In genomic region chr10:42761901-42762669, GRCm38 (mm10) we compare ENCODE assay signal across 8 mouse cellular contexts. TPM values are rescaled to one million over a fixed set of nuclear protein-coding genes. Genes with fewer than 3 reads are reported as not detected.
DNase-seq lines count a peak whose midpoint lies in the region; ATAC-seq and TF ChIP-seq lines count a peak whose summit lies in the region.

No protein-coding gene starts in this region.

- peaks cover 0 to 3% of the 10 kb centered on the region in 2 experiments; a peak in 1 of 4 replicates for H3K4me1 ChIP-seq in ES-E14 (ENCODE audit: control insufficient read depth in 2 of 2, insufficient read depth in 2 of 2, low read length in 2 of 2, poor library complexity in 1 of 2)
- peaks cover 5% of the 10 kb centered on the region; the same call in 1 of the 2 replicates for H3K4me1 ChIP-seq in forebrain, embryonic 11.5 days (replicated peaks; ENCODE audit: control insufficient read depth, insufficient read depth, low read length)

- peak; percentile 11 for DNase-seq in ES-E14 (ENCODE audit: low read depth, low spot score)
- peak; percentile 65 for DNase-seq in adrenal gland, postnatal 10 days
- DNase-seq in forebrain, embryonic 11.5 days (ENCODE audit: low spot score) = peak; percentile 80
- peak; percentile 61 for DNase-seq in heart, postnatal 4 days
- DNase-seq in layer of hippocampus, postnatal 25 days (ENCODE audit: extremely low spot score in 1 of 2, low spot score in 1 of 2) = peak; percentile 12 to 16
- DNase-seq in lung, postnatal 36 days = peak; percentile 46
- peak; percentile 54 to 56 for DNase-seq in right cerebral cortex, postnatal 10 days (ENCODE audit: low spot score in 2 of 2)
- DNase-seq in cerebellum, postnatal 25 days = no peak

- H3K27me3 ChIP-seq in forebrain, embryonic 11.5 days (ENCODE audit: control insufficient read depth, insufficient read depth, low read length) = no peaks in the 10 kb centered on the region

- peak overlapping the region; percentile 62; the same call in 1 of the 2 replicates for H3K27ac ChIP-seq in ES-E14 (ENCODE audit: insufficient read depth, low read depth, low read length, poor library complexity, severe bottlenecking)
- peak overlapping the region; percentile 82 for H3K27ac ChIP-seq in forebrain, embryonic 11.5 days (ENCODE audit: low read depth, low read length)

- peak; percentile 77; the same call in 1 of the 2 replicates for ATAC-seq in forebrain, embryonic 11.5 days (replicated peaks; ENCODE audit: low FRiP score)

- H3K9me3 ChIP-seq in ES-E14 (ENCODE audit: control insufficient read depth, insufficient read depth, low read depth, low read length) = no peaks in the 10 kb centered on the region
- H3K9me3 ChIP-seq in forebrain, embryonic 11.5 days (ENCODE audit: control insufficient read depth, low read length) = no peaks in the 10 kb centered on the region

- peak overlapping the region; percentile 92 for H3K9ac ChIP-seq in ES-E14 (ENCODE audit: insufficient read depth, low read depth, low read length, poor library complexity, severe bottlenecking)
- peak overlapping the region; percentile 98 for H3K9ac ChIP-seq in forebrain, embryonic 11.5 days (ENCODE audit: low read length)

- 0% methylated on average over 66 of the region's 66 CpGs for WGBS in forebrain, embryonic 11.5 days

- H3K4me3 ChIP-seq in ES-E14 (ENCODE audit: insufficient read depth in 1 of 2, low read depth in 1 of 2, low read length in 2 of 2, poor library complexity in 1 of 2, severe bottlenecking in 1 of 2) = peak overlapping the region; percentile 87 to 91
- H3K4me3 ChIP-seq in forebrain, embryonic 11.5 days (ENCODE audit: low read depth, low read length) = peak overlapping the region; percentile 98

- peaks cover under 1% of the 10 kb centered on the region; the same call in 1 of the 2 replicates for H3K36me3 ChIP-seq in ES-E14 (ENCODE audit: control insufficient read depth, insufficient read depth, low read length, poor library complexity, severe bottlenecking)
- H3K36me3 ChIP-seq in forebrain, embryonic 11.5 days (ENCODE audit: control insufficient read depth, insufficient read depth, low read length) = no peaks in the 10 kb centered on the region

- in situ Hi-C loops in ES-E14 (cut with MboI; ENCODE audit: low sequenced_read_pairs in 2 of 2, unreplicated experiment in 2 of 2) = no loop called here

- H3K4me2 ChIP-seq in forebrain, embryonic 11.5 days (ENCODE audit: low read depth, low read length, severe bottlenecking) = peak overlapping the region; percentile 80

TF ChIP-seq in ES-E14, 5 proteins besides CTCF, POLR2A, EP300 and RAD21:
- TF ChIP-seq ZNF384 (IDR thresholded peaks at IDR 0.05; ENCODE audit: low read depth, low read length) (no peak), CHD2 (IDR thresholded peaks at IDR 0.05; ENCODE audit: low read depth, low read length) (no peak), HCFC1 (IDR thresholded peaks at IDR 0.05; ENCODE audit: borderline replicate concordance, insufficient read depth, low read length) (no peak), MAFK (IDR thresholded peaks at IDR 0.05; ENCODE audit: insufficient read depth, low read depth, low read length) (no peak), ZC3H11A (IDR thresholded peaks at IDR 0.05; ENCODE audit: borderline replicate concordance, low read depth, low read length) (no peak)
TF ChIP-seq in ES-E14: peak in this region for 0.

RNA-seq across cellular contexts. Expression of gene Sec63, which starts 0.8 kb away (rescaled TPM):
- total RNA-seq in ES-E14 (2012; rRNA removed) = 44.2 and 46.7 TPM in 2 replicates
- 10 to 100 TPM; 40.8 to 45.6 TPM for total RNA-seq in adrenal gland, postnatal 10 days (2021)
- 30.2 and 32.5 TPM in 2 replicates for polyA plus RNA-seq in forebrain, embryonic 11.5 days (2014; fragmentation: Nextera tagmentation; extraction: Ambion mirVana)
- 10 to 100 TPM; 34.4 to 35.9 TPM for total RNA-seq in heart, postnatal 4 days (2021)
- 10 to 100 TPM; 44.7 to 50.9 TPM for total RNA-seq in layer of hippocampus, postnatal 25 days (2021)

Comparison
In these comparisons a context has a peak if more than half of its experiments do, and no peak if none do; other contexts are left out.
1. DNase-seq: peak in ES-E14 (single experiment), adrenal gland, postnatal 10 days (single experiment), forebrain, embryonic 11.5 days (single experiment), heart, postnatal 4 days (single experiment), layer of hippocampus, postnatal 25 days (2 of 2), lung, postnatal 36 days (single experiment) and right cerebral cortex, postnatal 10 days (2 of 2); none in cerebellum, postnatal 25 days (0 of 2).